Mouse (Mus musculus): ENCODE data around the gene Map2k4. TPM values are rescaled to one million over a fixed set of nuclear protein-coding genes. Genes with fewer than 3 reads are reported as not detected.

Gene Map2k4
- polyA plus RNA-seq, 1 experiment from 2014 or later: 68.5 TPM

DNA sequence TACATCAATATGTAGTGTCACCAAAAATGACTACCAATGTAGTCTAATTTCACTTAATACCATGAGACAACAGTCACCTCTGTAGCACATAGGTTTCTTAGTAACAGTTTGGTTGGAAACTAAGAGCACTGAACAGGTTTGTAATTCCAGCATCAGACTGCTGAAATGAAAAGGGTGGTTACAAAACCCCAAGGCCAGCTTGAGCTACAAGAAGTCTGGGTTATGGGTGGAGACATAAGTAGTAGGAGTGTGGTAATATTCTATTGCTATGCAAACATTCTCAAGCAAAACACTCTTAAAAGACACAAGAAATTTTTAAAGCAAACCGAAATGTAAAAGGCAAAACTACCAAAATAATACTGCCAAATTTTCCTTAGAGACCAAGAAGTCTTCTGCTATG, 16.6 kb downstream of the Map2k4 start:
- no peak overlapping the region for H3K27ac ChIP-seq
- WGBS: 91% methylated on average over 1 of the region's 1 CpGs
- H3K4me3 ChIP-seq: no peak overlapping the region
- no peaks in the 10 kb centered on the region for H3K36me3 ChIP-seq
- H3K9me3 ChIP-seq: no peaks in the 10 kb centered on the region
- H3K27me3 ChIP-seq: no peaks in the 10 kb centered on the region
- no peak overlapping the region for H3K9ac ChIP-seq
- H3K4me1 ChIP-seq: peaks cover 6% of the 10 kb centered on the region
- H3K4me2 ChIP-seq (replicated peaks): no peak overlapping the region
- ATAC-seq (ENCODE audit: low FRiP score, low read depth): no peak

DNA sequence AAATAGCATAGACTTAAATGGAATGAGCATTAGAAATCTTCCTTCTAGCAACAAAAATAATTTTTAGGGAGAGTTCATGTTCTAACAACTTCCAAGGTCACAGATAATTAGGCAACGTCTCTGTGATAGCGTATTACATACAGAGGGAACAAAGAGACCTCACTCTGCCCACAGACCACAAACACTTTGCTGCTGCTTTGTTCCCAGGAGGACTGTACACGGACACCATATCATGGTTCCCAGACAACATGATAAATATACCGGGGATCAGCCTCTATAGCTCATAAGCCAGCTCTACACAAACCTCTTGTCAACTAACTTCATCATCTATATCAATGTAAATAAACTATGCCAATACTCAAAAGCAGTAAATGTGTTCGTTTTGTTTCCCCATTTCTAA, 18.1 kb downstream of the Map2k4 start:
- Histone ChIP-seq H3K27ac (no peak overlapping the region), H3K4me2 (replicated peaks) (no peak overlapping the region), H3K9ac (no peak overlapping the region), H3K9me3 (no peaks in the 10 kb centered on the region), H3K27me3 (no peaks in the 10 kb centered on the region), H3K4me1 (peaks cover 3% of the 10 kb centered on the region), H3K4me3 (no peak overlapping the region), H3K36me3 (no peaks in the 10 kb centered on the region)
- no peak for ATAC-seq (ENCODE audit: low FRiP score, low read depth)
- WGBS: 84% methylated on average over 5 of the region's 5 CpGs

DNA sequence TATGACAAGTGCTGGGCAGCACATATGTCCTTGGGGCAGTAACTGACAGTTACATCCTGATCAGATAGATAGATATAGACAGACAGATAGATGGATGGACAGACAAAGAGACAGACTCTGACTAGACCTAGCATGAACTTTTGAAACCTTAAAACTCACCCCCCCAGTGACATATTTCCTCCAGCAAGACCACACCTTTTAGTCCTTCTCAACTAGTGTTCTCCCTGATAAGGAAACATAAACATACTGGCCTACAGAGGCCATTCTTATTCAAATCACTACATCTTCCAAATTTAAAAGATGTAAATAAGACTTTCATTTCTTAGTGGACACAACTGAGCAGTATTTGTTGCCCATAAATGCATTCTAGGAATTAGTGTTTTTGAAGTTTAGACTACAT, 19.7 kb downstream of the Map2k4 start:
- ATAC-seq (ENCODE audit: low FRiP score, low read depth): no peak
- Histone ChIP-seq H3K9me3 (no peaks in the 10 kb centered on the region), H3K4me1 (peaks cover 3% of the 10 kb centered on the region; the same call in 1 of the 2 replicates), H3K9ac (no peak overlapping the region), H3K4me2 (replicated peaks) (no peak overlapping the region), H3K4me3 (no peak overlapping the region), H3K27me3 (no peaks in the 10 kb centered on the region), H3K27ac (no peak overlapping the region), H3K36me3 (no peaks in the 10 kb centered on the region)

DNA sequence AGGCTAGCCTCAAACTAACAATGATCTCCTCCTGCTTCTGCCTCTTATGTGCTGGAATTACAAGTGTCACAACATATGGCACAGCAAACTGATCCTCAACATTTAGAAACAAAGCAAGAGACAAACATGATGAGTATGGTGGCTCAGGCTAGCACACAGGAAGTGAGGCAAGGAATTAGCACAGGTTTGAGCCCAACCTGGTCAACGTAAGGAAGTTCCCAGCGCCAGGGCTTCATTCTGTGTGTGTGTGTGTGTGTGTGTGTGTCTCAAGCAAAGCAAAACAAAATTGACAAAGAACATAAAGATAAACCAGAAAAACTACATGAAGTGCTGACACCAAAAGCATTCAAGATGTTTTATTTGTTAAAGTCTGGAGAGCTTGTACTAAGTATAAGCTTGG, 27.2 kb downstream of the Map2k4 start:
- Histone ChIP-seq H3K4me2 (replicated peaks) (no peak overlapping the region), H3K4me3 (no peak overlapping the region), H3K9ac (no peak overlapping the region), H3K9me3 (no peaks in the 10 kb centered on the region), H3K36me3 (no peaks in the 10 kb centered on the region), H3K27me3 (no peaks in the 10 kb centered on the region), H3K27ac (no peak overlapping the region), H3K4me1 (no peaks in the 10 kb centered on the region)
- whole genome bisulfite sequencing: 87% methylated on average over 2 of the region's 2 CpGs
- ATAC-seq (ENCODE audit: low FRiP score, low read depth): no peak

DNA sequence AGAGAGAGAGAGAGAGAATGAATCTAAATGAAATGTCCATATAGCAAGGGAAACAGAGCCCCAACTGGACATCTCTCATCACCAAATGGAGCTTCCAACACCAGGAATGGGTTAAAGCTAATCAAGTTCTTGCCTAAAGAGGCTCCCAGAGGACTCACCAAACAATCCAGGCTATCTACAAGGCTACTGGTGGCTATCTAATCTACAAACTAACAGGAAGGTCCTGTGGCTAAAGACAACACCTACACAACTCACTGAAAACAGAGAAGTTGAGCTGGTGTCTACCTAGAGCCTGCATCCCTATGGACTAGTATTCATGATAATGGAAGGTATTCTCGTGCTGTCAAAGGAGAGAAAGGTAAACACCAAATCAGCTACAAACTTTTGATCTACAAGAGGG, 28.7 kb downstream of the Map2k4 start:
- Histone ChIP-seq H3K4me3 (no peak overlapping the region), H3K9me3 (no peaks in the 10 kb centered on the region), H3K27me3 (no peaks in the 10 kb centered on the region), H3K4me2 (replicated peaks) (no peak overlapping the region), H3K4me1 (peaks cover 7% of the 10 kb centered on the region; the same call in 1 of the 2 replicates), H3K27ac (no peak overlapping the region), H3K9ac (no peak overlapping the region), H3K36me3 (peaks cover 8% of the 10 kb centered on the region; the same call in 1 of the 2 replicates)
- WGBS: 92% methylated on average over 1 of the region's 1 CpGs
- no peak for ATAC-seq (ENCODE audit: low FRiP score, low read depth)

DNA sequence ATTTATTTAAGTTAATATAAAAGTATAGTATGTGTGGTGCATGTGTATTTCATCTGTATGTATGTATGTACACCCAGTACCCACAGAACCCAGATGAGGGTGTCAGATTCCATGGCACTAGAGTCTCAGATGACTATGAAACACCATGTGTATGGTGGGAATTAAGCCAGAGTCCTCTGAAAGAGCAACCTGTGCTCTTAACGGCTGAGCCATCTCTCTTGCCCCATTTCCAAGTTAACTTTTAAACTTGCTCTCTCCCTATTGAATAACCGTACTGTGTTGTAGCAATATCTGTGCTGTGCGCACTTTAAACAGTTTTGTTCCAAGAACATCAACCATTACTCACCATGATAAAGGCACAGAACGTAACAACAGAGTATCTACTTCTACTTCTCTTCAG, 33.9 kb downstream of the Map2k4 start:
- Histone ChIP-seq H3K27me3 (no peaks in the 10 kb centered on the region), H3K9ac (no peak overlapping the region), H3K4me1 (peaks cover 7% of the 10 kb centered on the region; the same call in 1 of the 2 replicates), H3K9me3 (no peaks in the 10 kb centered on the region), H3K4me2 (replicated peaks) (no peak overlapping the region), H3K27ac (no peak overlapping the region), H3K4me3 (no peak overlapping the region), H3K36me3 (peaks cover 14% of the 10 kb centered on the region)
- 76% methylated on average over 4 of the region's 4 CpGs for WGBS
- no peak for ATAC-seq (ENCODE audit: low FRiP score, low read depth)

DNA sequence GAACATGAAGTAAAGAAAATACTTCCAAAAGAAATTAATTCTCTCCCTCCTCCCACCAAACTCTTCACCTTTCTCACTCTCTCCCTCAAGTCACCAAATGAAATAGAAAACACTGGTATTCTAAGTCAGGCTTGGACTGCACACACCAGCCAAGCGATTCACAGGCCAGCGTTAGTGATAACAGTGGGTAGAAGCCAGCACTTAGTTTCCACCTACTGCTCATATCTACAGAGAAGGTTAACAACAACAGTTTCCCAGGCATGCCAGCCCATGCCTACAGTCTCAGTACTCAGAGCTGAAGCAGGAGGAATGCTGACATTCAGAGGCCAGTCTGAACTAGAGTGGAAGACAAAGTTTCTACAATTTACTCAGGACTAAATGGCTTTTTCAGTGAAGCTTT, 34.5 kb downstream of the Map2k4 start:
- Histone ChIP-seq H3K4me2 (replicated peaks) (no peak overlapping the region), H3K36me3 (peaks cover 14% of the 10 kb centered on the region), H3K9me3 (no peaks in the 10 kb centered on the region), H3K27ac (no peak overlapping the region), H3K9ac (no peak overlapping the region), H3K4me1 (peaks cover 7% of the 10 kb centered on the region; the same call in 1 of the 2 replicates), H3K27me3 (no peaks in the 10 kb centered on the region), H3K4me3 (no peak overlapping the region)
- WGBS: 91% methylated on average over 2 of the region's 2 CpGs
- ATAC-seq (ENCODE audit: low FRiP score, low read depth): no peak

DNA sequence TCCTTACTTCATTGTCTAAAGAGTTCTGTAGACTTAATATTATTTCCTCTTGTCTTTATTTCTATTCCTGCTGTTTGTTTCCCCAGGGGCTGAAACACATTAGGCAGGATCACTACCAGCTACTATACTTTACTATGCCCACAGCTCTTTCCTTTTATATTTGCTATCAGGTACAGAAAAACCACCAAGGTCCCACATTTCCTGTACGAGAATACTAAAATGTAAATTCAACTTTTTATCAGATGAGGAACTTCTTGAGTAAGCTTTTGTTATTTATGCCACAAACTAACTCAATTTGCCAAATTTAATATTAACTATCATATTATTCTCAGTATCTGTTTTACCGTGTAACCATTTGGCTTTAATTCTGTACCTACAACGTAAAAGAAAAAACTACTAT, 37.6 kb downstream of the Map2k4 start:
- peaks cover 13% of the 10 kb centered on the region; the same call in 1 of the 2 replicates for H3K4me1 ChIP-seq
- ATAC-seq (ENCODE audit: low FRiP score, low read depth): no peak
- no peaks in the 10 kb centered on the region for H3K9me3 ChIP-seq
- no peak overlapping the region for H3K9ac ChIP-seq
- no peak overlapping the region for H3K27ac ChIP-seq
- 83% methylated on average over 3 of the region's 3 CpGs for WGBS
- peaks cover 14% of the 10 kb centered on the region for H3K36me3 ChIP-seq
- no peak overlapping the region for H3K4me2 ChIP-seq (replicated peaks)
- H3K27me3 ChIP-seq: no peaks in the 10 kb centered on the region
- H3K4me3 ChIP-seq: no peak overlapping the region

DNA sequence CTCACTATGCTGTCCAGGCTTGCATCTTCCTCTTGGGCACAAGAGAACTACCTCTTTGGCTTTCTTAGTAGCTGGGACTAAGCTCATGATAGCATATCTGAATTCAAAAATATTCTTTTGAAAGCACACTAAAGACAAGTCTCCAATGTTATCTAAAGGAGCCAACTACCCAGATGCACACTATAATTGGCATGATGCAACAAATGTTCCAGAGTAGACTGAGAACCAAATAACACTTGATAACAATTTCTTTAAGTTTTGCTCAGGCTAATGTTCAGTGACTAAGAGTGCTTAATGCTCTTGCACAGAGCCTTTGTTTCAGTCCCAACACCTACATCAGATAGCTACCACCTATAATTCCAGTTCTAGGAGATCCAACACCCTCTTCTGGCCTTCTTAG, 40.7 kb downstream of the Map2k4 start:
- Histone ChIP-seq H3K9ac (no peak overlapping the region), H3K36me3 (no peaks in the 10 kb centered on the region; the same call in 1 of the 2 replicates), H3K4me1 (peaks cover 6% of the 10 kb centered on the region; the same call in 1 of the 2 replicates), H3K27me3 (no peaks in the 10 kb centered on the region), H3K27ac (no peak overlapping the region), H3K4me3 (no peak overlapping the region), H3K9me3 (no peaks in the 10 kb centered on the region), H3K4me2 (replicated peaks) (no peak overlapping the region)
- ATAC-seq (ENCODE audit: low FRiP score, low read depth): no peak

DNA sequence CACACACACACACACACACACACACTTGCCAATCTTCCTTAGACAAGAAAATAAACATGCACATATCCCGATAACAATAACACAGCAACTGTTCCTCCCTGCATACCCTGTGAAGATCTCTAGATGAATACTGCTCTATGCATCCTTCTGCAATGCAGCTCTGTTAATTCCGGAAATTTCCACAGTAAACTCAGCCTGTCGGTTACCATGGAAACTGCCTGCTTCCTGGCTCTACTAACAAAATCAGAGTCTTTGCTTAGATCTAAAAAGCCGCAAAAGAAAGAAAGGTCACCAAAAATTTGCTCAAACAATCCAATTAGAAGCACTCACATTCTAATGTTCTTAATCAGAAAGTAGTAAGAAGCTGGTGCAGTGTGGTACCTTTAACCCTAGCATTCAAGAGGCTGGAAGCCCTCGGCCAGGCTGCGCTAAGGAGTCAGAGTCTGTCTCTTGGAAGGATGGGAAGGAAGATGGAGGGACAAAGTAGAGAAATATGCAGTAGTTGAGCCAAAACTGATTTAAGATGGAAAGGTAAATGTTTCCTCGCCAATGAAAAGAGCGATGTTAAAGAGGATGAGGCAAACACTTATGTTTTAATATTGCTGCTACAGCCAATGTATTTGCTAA, 42.3 kb downstream of the Map2k4 start:
- Histone ChIP-seq H3K4me1 (peaks cover 6% of the 10 kb centered on the region; the same call in 1 of the 2 replicates), H3K9me3 (no peaks in the 10 kb centered on the region), H3K27me3 (no peaks in the 10 kb centered on the region), H3K9ac (no peak overlapping the region), H3K4me3 (no peak overlapping the region), H3K36me3 (peaks cover 2% of the 10 kb centered on the region; the same call in 1 of the 2 replicates), H3K27ac (no peak overlapping the region), H3K4me2 (replicated peaks) (no peak overlapping the region)
- no peak for ATAC-seq (ENCODE audit: low FRiP score, low read depth)
- 87% methylated on average over 8 of the region's 8 CpGs for WGBS

DNA sequence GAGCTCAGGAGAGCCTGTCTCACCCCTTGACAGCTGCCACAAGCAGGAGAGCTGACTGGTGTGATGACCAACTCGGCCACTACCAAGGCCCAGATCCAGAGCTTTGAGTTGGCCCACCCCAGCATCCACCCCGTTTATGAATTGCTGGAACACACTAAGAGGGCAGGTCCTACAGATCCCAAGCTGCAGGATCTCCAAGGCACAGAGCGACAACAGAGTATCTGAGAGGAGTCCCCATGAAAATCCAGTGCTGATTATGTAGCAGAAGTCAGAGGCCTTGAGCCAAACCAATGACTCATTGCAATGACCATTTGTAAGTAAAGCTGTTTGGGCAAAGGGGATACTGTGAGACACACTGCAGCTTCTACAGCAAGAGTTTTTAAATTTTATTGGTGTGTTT, 44.2 kb downstream of the Map2k4 start:
- H3K4me3 ChIP-seq: no peak overlapping the region
- no peak overlapping the region for H3K9ac ChIP-seq
- no peak overlapping the region for H3K27ac ChIP-seq
- no peak for ATAC-seq (ENCODE audit: low FRiP score, low read depth)
- peaks cover 6% of the 10 kb centered on the region; the same call in 1 of the 2 replicates for H3K4me1 ChIP-seq
- H3K9me3 ChIP-seq: no peaks in the 10 kb centered on the region
- no peak overlapping the region for H3K4me2 ChIP-seq (replicated peaks)
- WGBS: 89% methylated on average over 3 of the region's 3 CpGs
- H3K27me3 ChIP-seq: no peaks in the 10 kb centered on the region
- peaks cover 2% of the 10 kb centered on the region; the same call in 1 of the 2 replicates for H3K36me3 ChIP-seq

DNA sequence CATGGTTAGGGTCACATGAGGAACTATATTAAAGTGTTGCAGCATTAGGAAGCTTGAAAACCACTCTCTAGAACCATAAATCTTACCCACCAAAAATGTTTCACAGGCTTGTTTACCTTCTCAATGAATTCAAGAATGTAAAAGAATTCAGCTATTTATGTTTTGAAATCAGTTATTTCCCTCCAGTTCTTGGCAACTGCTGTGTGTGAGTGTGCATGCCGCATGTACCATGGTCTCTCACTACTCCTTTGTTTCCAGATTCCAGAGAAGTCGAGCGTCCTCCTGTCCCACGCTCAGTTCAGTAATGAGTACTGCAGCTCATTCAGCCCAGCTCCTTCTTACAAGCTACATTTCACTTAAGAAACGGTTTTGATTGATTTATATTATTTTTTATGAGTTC, 47.3 kb downstream of the Map2k4 start:
- no peak overlapping the region for H3K4me3 ChIP-seq
- no peak overlapping the region for H3K27ac ChIP-seq
- H3K9ac ChIP-seq: no peak overlapping the region
- H3K36me3 ChIP-seq: peaks cover 2% of the 10 kb centered on the region; the same call in 1 of the 2 replicates
- no peak overlapping the region for H3K4me2 ChIP-seq (replicated peaks)
- no peak for ATAC-seq (ENCODE audit: low FRiP score, low read depth)
- H3K4me1 ChIP-seq: peaks cover 3% of the 10 kb centered on the region; the same call in 1 of the 2 replicates
- 72% methylated on average over 5 of the region's 5 CpGs for WGBS
- no peaks in the 10 kb centered on the region for H3K27me3 ChIP-seq
- no peaks in the 10 kb centered on the region for H3K9me3 ChIP-seq

DNA sequence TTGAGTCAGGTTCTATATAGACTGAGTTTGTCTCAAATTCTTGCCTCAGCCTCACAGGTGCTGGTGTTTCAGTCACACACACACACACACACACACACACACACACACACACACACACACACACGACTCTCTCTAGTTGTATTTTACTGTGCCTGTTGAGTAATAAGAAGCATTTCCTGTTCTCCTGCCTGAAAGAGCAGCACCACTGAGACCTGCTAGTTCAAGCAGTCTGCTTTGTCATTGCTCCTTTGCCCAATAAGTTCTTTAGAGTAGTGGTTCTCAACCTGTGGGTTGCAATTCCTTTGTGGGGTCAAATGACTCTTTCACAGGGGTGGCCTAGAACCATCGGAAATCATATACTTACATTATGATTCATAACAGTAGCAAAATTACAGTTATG, 47.7 kb downstream of the Map2k4 start:
- 62% methylated on average over 2 of the region's 2 CpGs for WGBS
- H3K36me3 ChIP-seq: peaks cover 2% of the 10 kb centered on the region; the same call in 1 of the 2 replicates
- H3K27me3 ChIP-seq: no peaks in the 10 kb centered on the region
- no peak overlapping the region for H3K27ac ChIP-seq
- H3K9me3 ChIP-seq: no peaks in the 10 kb centered on the region
- H3K4me3 ChIP-seq: no peak overlapping the region
- H3K4me1 ChIP-seq: no peaks in the 10 kb centered on the region
- no peak overlapping the region for H3K4me2 ChIP-seq (replicated peaks)
- ATAC-seq (ENCODE audit: low FRiP score, low read depth): no peak
- H3K9ac ChIP-seq: no peak overlapping the region

Measured in limb, embryonic 13.5 days (tissue).